Mouse (Mus musculus) heart, adult 2 months (tissue): ENCODE measurements around the gene Pi4k2a. TPM values are rescaled to one million over a fixed set of nuclear protein-coding genes. Genes with fewer than 3 reads are reported as not detected.

Experiments
- DNase-seq, 2 experiments: peaks; one replicate each; pipeline ENCODE4 v3.0.0; 2021
- H3K27ac ChIP-seq: fragments of 200-600 bp; 2 replicates; pipeline ENCODE4 v1.8.1; 2022
- H3K27me3 ChIP-seq: fragments of 200-500 bp; 2 replicates; pipeline ENCODE4 v1.6.1; 2012; ENCODE audit warnings: mild to moderate bottlenecking, low read length, inconsistent platforms, mixed read lengths; ENCODE audit not compliant: control insufficient read depth, insufficient read depth
- H3K36me3 ChIP-seq: fragments of 200-500 bp; 2 replicates; pipeline ENCODE4 v1.6.1; 2012; ENCODE audit warnings: low read length, inconsistent platforms; ENCODE audit not compliant: control insufficient read depth, insufficient read depth
- H3K4me1 ChIP-seq: fragments of 200-500 bp; 2 replicates; pipeline ENCODE4 v1.6.1; 2011; ENCODE audit warnings: low read length; ENCODE audit not compliant: control insufficient read depth, insufficient read depth
- H3K4me3 ChIP-seq: fragments of 200-600 bp; 2 replicates; pipeline ENCODE4 v1.8.1; 2022
- H3K79me2 ChIP-seq: fragments of 200-500 bp; replicated peaks from 2 replicates; pipeline ENCODE4 v1.6.1; 2012; ENCODE audit warnings: mild to moderate bottlenecking, inconsistent platforms, low read length, moderate library complexity, mixed read lengths; ENCODE audit not compliant: control insufficient read depth, insufficient read depth
- H3K9ac ChIP-seq: fragments of 200-500 bp; 2 replicates; pipeline ENCODE4 v1.6.1; 2012; ENCODE audit warnings: low read depth, mild to moderate bottlenecking, control low read depth, inconsistent platforms, low read length, mixed read lengths
- CTCF ChIP-seq: fragments of 200-600 bp; IDR thresholded peaks from 2 replicates; pipeline ENCODE4 v1.8.1; 2022; ENCODE audit warnings: antibody characterized with exemption, mild to moderate bottlenecking, moderate library complexity
- EP300 ChIP-seq: fragments of 200-500 bp; IDR thresholded peaks from 2 replicates; pipeline ENCODE4 v1.6.1; 2011; ENCODE audit warnings: low read depth, low read length, control low read depth; ENCODE audit not compliant: insufficient read depth
- POLR2A ChIP-seq: fragments of 200-500 bp; IDR thresholded peaks from 2 replicates; pipeline ENCODE4 v1.6.1; 2011; ENCODE audit warnings: mild to moderate bottlenecking, low read depth, low read length, control low read depth; ENCODE audit not compliant: insufficient read depth
- WGBS: fragments of 180-500 bp; shearing (Covaris S2); methylation state at CpG from one replicate; pipeline ENCODE4 v1.1.7; 2018; 5-methylcytosine and 5-hydroxymethylcytosine counted together
- intact Hi-C: fragments of 180-260 bp; cut with DNase I; formaldehyde crosslinking; loops from one replicate; pipeline ENCODE4 v1.15.1; 2025
- polyA plus RNA-seq: library from polyadenylated mRNA; depleted of rRNA; stranded (reverse); fragments of >200 nt; gene quantifications from 2 replicates; pipeline ENCODE4 v1.2.3, GENCODE M21; 2012
- total RNA-seq, 2 experiments: library from RNA; stranded (reverse); gene quantifications; 2 replicates each; pipeline ENCODE4 v1.2.3; 2021

Pi4k2a gene
- total and polyA plus RNA-seq, 3 experiments = 15.1 to 21.3 (median 18.2) TPM

- no peaks in the 10 kb centered on the region for H3K27me3 ChIP-seq
- peak overlapping the region; percentile 1; the same call in 1 of the 2 replicates for H3K9ac ChIP-seq
- intact Hi-C loops = loop anchor here (1.0 kb wide), 1 partner anchor 33 kb away; the partner anchor contains the start of gene Ankrd2
- TF ChIP-seq POLR2A = 0 out of 2 replicates have a peak, but pooled peaks have one; percentile 28
- TF ChIP-seq EP300 = no peak
- peak overlapping the region; percentile 61 for H3K27ac ChIP-seq
- H3K36me3 ChIP-seq = no peaks in the 10 kb centered on the region
- H3K4me1 ChIP-seq = peaks cover 4% of the 10 kb centered on the region
- 40% methylated on average over 11 of the region's 11 CpGs for WGBS
- H3K4me3 ChIP-seq = peak overlapping the region; percentile 31; the same call in 1 of the 2 replicates
- H3K79me2 ChIP-seq = no peaks in the 10 kb centered on the region
- DNase-seq = peak; percentile 48 to 50
These were observed 21.6 kb upstream of the Pi4k2a start for GRCm38 (mm10) chr19:42068441-42069240.

DNA sequence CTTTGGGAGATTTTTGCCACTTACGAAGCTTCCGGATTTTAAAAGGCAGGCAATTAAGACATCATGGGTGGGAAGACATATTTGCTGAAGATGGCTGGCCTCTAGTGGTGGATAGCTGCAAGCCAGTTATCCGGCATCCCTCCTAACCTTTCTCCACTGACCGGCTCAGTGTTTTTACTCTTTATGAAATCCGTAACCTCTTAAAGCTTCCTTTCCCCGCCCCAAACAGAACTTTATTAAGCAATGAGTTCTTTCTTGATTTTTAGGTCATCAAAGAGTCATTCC, 21.1 kb upstream of the Pi4k2a start:
- WGBS = 33% methylated on average over 6 of the region's 6 CpGs
- Histone ChIP-seq H3K36me3 (no peaks in the 10 kb centered on the region), H3K4me1 (peaks cover 4% of the 10 kb centered on the region), H3K27me3 (no peaks in the 10 kb centered on the region), H3K27ac (peak overlapping the region; percentile 61), H3K4me3 (peak overlapping the region; percentile 31; the same call in 1 of the 2 replicates), H3K9ac (no peak overlapping the region), H3K79me2 (no peaks in the 10 kb centered on the region)
- intact Hi-C loops = loop anchor here (1.0 kb wide), 1 partner anchor 34 kb away; the partner anchor contains the start of gene Ankrd2
- no peak for TF ChIP-seq POLR2A
- TF ChIP-seq CTCF = peak; percentile 91
- DNase-seq = no peak

- Histone ChIP-seq H3K79me2 (no peaks in the 10 kb centered on the region), H3K27me3 (no peaks in the 10 kb centered on the region), H3K36me3 (no peaks in the 10 kb centered on the region), H3K9ac (no peak overlapping the region), H3K27ac (no peak overlapping the region), H3K4me1 (peaks cover 4% of the 10 kb centered on the region), H3K4me3 (no peak overlapping the region)
- no peak for DNase-seq
- whole genome bisulfite sequencing = 72% methylated on average over 7 of the region's 7 CpGs
- intact Hi-C loops = no loop called here
- no peak for TF ChIP-seq CTCF
- no peak for TF ChIP-seq POLR2A
- TF ChIP-seq EP300 = no peak
These were observed 19.0 kb upstream of the Pi4k2a start for GRCm38 (mm10) chr19:42071221-42071620.

GRCm38 (mm10) chr19:42071886-42072608, 18.2 kb upstream of the Pi4k2a start:
- Histone ChIP-seq H3K79me2 (no peaks in the 10 kb centered on the region), H3K9ac (no peak overlapping the region), H3K4me3 (no peak overlapping the region), H3K27ac (no peak overlapping the region), H3K36me3 (no peaks in the 10 kb centered on the region), H3K4me1 (peaks cover 4% of the 10 kb centered on the region), H3K27me3 (no peaks in the 10 kb centered on the region)
- TF ChIP-seq POLR2A (no peak), EP300 (no peak), CTCF (no peak)
- intact Hi-C loops = no loop called here
- WGBS = 72% methylated on average over 15 of the region's 15 CpGs
- DNase-seq = no peak

DNA sequence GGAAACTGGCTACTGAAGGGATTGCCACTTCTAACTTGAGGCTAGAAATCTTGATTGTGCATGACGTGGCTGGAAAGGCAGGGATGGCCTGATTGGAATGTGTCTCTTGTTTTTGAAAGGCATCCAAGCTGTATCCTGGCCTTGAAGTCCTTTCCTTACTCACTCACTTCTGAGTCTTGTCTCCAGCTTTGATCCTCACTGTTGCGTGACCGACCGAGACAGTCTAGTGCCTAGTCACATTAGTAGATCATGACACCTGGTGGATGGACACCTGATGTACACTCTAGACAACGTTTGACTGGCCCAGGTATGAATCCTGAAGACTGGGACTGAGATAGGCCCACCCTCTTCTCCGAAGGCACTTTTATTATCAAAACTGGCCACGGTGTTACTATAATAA, 17.5 kb upstream of the Pi4k2a start:
- H3K27ac ChIP-seq = no peak overlapping the region
- TF ChIP-seq EP300 = no peak
- TF ChIP-seq POLR2A = no peak
- TF ChIP-seq CTCF = peak; percentile 23; the same call in 1 of the 2 replicates
- no peaks in the 10 kb centered on the region for H3K36me3 ChIP-seq
- H3K4me1 ChIP-seq = peaks cover 4% of the 10 kb centered on the region
- DNase-seq = no peak
- H3K79me2 ChIP-seq = no peaks in the 10 kb centered on the region
- no peak overlapping the region for H3K9ac ChIP-seq
- H3K4me3 ChIP-seq = no peak overlapping the region
- intact Hi-C loops = no loop called here
- whole genome bisulfite sequencing = 60% methylated on average over 7 of the region's 7 CpGs
- H3K27me3 ChIP-seq = no peaks in the 10 kb centered on the region

GRCm38 (mm10) chr19:42075051-42075450, 15.2 kb upstream of the Pi4k2a start:
- DNase-seq = peak in 1 of 2 experiments; percentile 25
- intact Hi-C loops = no loop called here
- TF ChIP-seq POLR2A = no peak
- no peak for TF ChIP-seq EP300
- TF ChIP-seq CTCF = no peak
- H3K27me3 ChIP-seq = no peaks in the 10 kb centered on the region
- H3K9ac ChIP-seq = no peak overlapping the region
- no peaks in the 10 kb centered on the region for H3K79me2 ChIP-seq
- no peaks in the 10 kb centered on the region for H3K4me1 ChIP-seq
- no peaks in the 10 kb centered on the region for H3K36me3 ChIP-seq
- WGBS = 87% methylated on average over 2 of the region's 2 CpGs
- H3K27ac ChIP-seq = no peak overlapping the region
- no peak overlapping the region for H3K4me3 ChIP-seq
